Mouse (Mus musculus) midbrain, postnatal 0 days (tissue): ENCODE data around the gene Zfp692. TPM values are rescaled to one million over a fixed set of nuclear protein-coding genes. Genes with fewer than 3 reads are reported as not detected.

Experiments used
- ATAC-seq: fragments of 200-750 bp; cut with Nextera tagmentation; 2 replicates; pipeline ENCODE4 v1.8.0; 2017; ENCODE audit warnings: moderate number of reproducible peaks, mild to moderate bottlenecking, moderate TSS enrichment, moderate library complexity; ENCODE audit not compliant: low FRiP score
- DNase-seq: peaks from one replicate; pipeline ENCODE4 v3.0.0-alpha.2; 2015; ENCODE audit warnings: low spot score
- H3K27ac ChIP-seq: fragments of 300-500 bp; sonication (generic); 2 replicates; pipeline ENCODE4 v1.5.1; 2014; ENCODE audit warnings: low read depth, mild to moderate bottlenecking, low read length, mixed read lengths
- H3K27me3 ChIP-seq: fragments of 300-500 bp; sonication (generic); 2 replicates; pipeline ENCODE4 v1.6.1; 2014; ENCODE audit warnings: low read length, control low read depth, mixed read lengths; ENCODE audit not compliant: insufficient read depth
- H3K36me3 ChIP-seq: fragments of 300-500 bp; sonication (generic); 2 replicates; pipeline ENCODE4 v1.6.1; 2014; ENCODE audit warnings: low read length, control low read depth, mixed read lengths; ENCODE audit not compliant: insufficient read depth
- H3K4me1 ChIP-seq: fragments of 300-500 bp; sonication (generic); 2 replicates; pipeline ENCODE4 v1.6.1; 2014; ENCODE audit warnings: mild to moderate bottlenecking, control low read depth, antibody characterized with exemption, low read length, mixed read lengths; ENCODE audit not compliant: insufficient read depth
- H3K4me2 ChIP-seq: fragments of 300-500 bp; sonication (generic); 2 replicates; pipeline ENCODE4 v1.6.1; 2014; ENCODE audit warnings: low read depth, mild to moderate bottlenecking, low read length, mixed read lengths; ENCODE audit not compliant: poor library complexity, severe bottlenecking
- H3K4me3 ChIP-seq: fragments of 300-500 bp; sonication (generic); 2 replicates; pipeline ENCODE4 v1.5.1; 2014; ENCODE audit warnings: low read depth, mild to moderate bottlenecking, low read length, moderate library complexity
- H3K9ac ChIP-seq: fragments of 300-500 bp; sonication (generic); replicated peaks from 2 replicates; pipeline ENCODE4 v1.6.1; 2014; ENCODE audit warnings: mild to moderate bottlenecking, low read length, moderate library complexity, mixed read lengths; ENCODE audit not compliant: poor library complexity, severe bottlenecking
- H3K9me3 ChIP-seq: fragments of 300-500 bp; sonication (generic); 2 replicates; pipeline ENCODE4 v1.6.1; 2016; ENCODE audit warnings: low read length, control low read depth
- CTCF ChIP-seq: IDR thresholded peaks from 2 replicates; pipeline ENCODE4 v1.5.1; 2016; ENCODE audit warnings: antibody characterized with exemption, mild to moderate bottlenecking
- whole genome bisulfite sequencing: fragments of 180-500 bp; shearing (Covaris S2); extraction: QIAGEN DNeasy Blood & Tissue Kit; methylation state at CpG from one replicate; pipeline ENCODE4 v1.1.7; 2014; 5-methylcytosine and 5-hydroxymethylcytosine counted together
- polyA plus RNA-seq: library from polyadenylated mRNA; unstranded; fragments of >200 nt; fragmentation: Nextera tagmentation; extraction: Ambion mirVana; gene quantifications from 2 replicates; pipeline ENCODE4 v1.2.1, GENCODE M21; 2015
- total RNA-seq: library from RNA; depleted of rRNA; stranded (reverse); fragments of >200 nt; gene quantifications from 2 replicates; pipeline ENCODE4 v1.2.3, GENCODE M21; 2014

Zfp692 gene
- total and polyA plus RNA-seq, 2 experiments from 2014 or later = 22.6 to 26.0 TPM

DNA sequence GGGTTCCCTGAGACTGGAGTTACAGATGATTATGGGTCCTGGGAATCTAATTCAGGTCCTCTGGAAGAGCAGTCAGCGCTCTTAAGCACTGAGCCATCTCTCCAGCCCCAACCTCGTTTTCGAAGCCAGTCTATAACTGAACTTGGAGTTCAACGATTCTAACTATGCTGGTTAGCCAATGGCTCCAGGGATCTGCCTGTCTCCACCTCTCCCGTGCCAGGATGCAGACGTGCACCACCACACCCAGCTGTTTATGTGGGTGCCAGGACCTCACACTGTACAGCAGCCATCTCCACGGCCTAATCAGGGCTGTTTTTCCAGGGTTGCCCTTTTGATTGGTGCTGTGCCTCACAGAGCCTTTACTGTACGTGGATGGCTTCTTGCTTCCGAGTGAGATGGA is 42.3 kb upstream of the Zfp692 start:
- Histone ChIP-seq H3K9me3 (no peaks in the 10 kb centered on the region), H3K27ac (no peak overlapping the region), H3K4me3 (no peak overlapping the region), H3K9ac (no peak overlapping the region), H3K27me3 (no peaks in the 10 kb centered on the region), H3K4me2 (no peak overlapping the region), H3K4me1 (no peaks in the 10 kb centered on the region), H3K36me3 (no peaks in the 10 kb centered on the region)
- no peak for DNase-seq
- ATAC-seq = no peak
- TF ChIP-seq CTCF = no peak
- WGBS = 88% methylated on average over 9 of the region's 9 CpGs

DNA sequence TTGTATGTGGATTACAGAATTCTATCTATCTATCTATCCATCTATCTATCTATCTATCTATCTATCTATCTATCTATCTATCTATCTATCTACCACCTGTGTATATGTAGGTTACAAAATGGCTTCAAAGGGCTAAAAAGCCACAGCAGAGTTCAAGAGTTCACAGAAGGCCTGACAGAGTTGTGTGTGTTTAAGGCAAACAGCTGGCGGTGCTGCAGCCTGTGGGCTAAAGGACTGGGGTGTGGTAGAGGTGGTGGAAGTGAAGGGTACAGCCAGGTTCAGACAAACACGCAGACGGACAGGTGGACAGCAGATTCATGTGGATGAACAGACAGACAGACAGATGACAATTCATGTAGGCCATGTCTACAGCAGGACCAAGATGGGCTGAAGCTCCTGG is 38.6 kb upstream of the Zfp692 start:
- H3K9ac ChIP-seq = no peak overlapping the region
- no peaks in the 10 kb centered on the region for H3K9me3 ChIP-seq
- no peak overlapping the region for H3K4me2 ChIP-seq
- H3K27me3 ChIP-seq = no peaks in the 10 kb centered on the region
- 98% methylated on average over 3 of the region's 3 CpGs for WGBS
- no peak for DNase-seq
- H3K36me3 ChIP-seq = no peaks in the 10 kb centered on the region
- H3K27ac ChIP-seq = no peak overlapping the region
- no peaks in the 10 kb centered on the region for H3K4me1 ChIP-seq
- ATAC-seq = no peak
- no peak overlapping the region for H3K4me3 ChIP-seq
- no peak for TF ChIP-seq CTCF

DNA sequence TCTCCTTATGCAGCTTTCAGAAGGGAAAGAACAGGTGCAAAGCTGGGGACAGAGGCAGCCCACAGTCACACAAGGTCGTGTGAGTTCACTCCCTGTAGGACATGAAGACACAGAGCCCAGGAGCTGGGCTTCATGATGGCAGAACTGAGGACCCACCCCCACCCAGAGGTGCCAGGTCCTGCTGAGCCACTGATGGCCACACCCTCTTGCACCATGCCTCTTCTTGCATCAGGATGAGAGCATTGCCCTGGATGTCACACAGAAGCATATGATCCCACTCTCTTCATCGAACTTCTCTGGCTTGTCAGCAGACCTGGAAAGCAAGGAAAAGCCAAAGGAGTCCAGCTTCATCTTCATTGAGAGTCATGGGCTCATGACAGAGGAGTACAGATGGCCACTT is 32.3 kb upstream of the Zfp692 start, which contains the start of gene 4930438A08Rik:
4930438A08Rik (plus strand) TSS at position 228 of the 400 bp plus-strand sequence.
- no peak for DNase-seq
- Histone ChIP-seq H3K9ac (no peak within 1 kb of the TSS), H3K27ac (no peak within 1 kb of the TSS), H3K36me3 (no peaks in the 10 kb centered on the region), H3K4me3 (no peak within 1 kb of the TSS), H3K4me1 (no peaks in the 10 kb centered on the region), H3K4me2 (no peak within 1 kb of the TSS), H3K27me3 (no peaks in the 10 kb centered on the region), H3K9me3 (no peaks in the 10 kb centered on the region)
- WGBS = 62% methylated on average over 2 of the region's 2 CpGs
- ATAC-seq = no peak
- TF ChIP-seq CTCF = no peak

GRCm38 (mm10) chr11:58275756-58276155 is 31.1 kb upstream of the Zfp692 start:
- H3K4me2 ChIP-seq = no peak overlapping the region
- 79% methylated on average over 4 of the region's 4 CpGs for WGBS
- no peaks in the 10 kb centered on the region for H3K27me3 ChIP-seq
- DNase-seq = no peak
- H3K4me3 ChIP-seq = no peak overlapping the region
- TF ChIP-seq CTCF = no peak
- no peak overlapping the region for H3K27ac ChIP-seq
- H3K9me3 ChIP-seq = no peaks in the 10 kb centered on the region
- no peaks in the 10 kb centered on the region for H3K4me1 ChIP-seq
- no peak for ATAC-seq
- H3K9ac ChIP-seq = no peak overlapping the region
- H3K36me3 ChIP-seq = no peaks in the 10 kb centered on the region

DNA sequence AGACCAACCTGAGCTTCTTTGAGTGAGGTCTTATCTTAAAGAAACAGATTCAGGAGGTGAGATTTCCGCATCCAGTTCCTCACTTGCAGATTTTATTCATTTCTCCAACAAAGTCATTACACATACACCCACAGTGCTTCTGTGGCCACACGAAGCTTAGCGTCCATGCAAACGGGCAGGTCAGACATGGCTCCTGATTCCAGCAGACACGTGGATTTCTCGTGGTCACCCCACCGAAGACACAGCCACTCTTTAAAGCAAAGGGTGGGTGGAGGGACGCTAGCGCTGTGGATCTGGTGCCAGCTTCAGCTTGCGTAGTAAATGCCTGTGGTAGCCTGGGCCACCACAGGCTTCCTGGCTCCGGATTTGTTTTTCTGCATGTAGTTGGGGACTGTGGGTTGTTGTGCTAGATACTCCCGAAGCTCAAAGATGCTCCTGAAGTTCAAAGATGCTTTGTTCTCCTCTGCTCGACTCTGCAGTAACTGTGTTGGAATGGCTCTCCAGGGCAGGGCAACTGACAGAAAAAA is 24.8 kb upstream of the Zfp692 start:
- ATAC-seq (no peak), DNase-seq (no peak)
- WGBS = 89% methylated on average over 13 of the region's 13 CpGs
- Histone ChIP-seq H3K36me3 (no peaks in the 10 kb centered on the region), H3K4me2 (no peak overlapping the region), H3K9ac (no peak overlapping the region), H3K9me3 (no peaks in the 10 kb centered on the region), H3K27me3 (no peaks in the 10 kb centered on the region), H3K4me1 (no peaks in the 10 kb centered on the region), H3K4me3 (no peak overlapping the region), H3K27ac (no peak overlapping the region)
- no peak for TF ChIP-seq CTCF

DNA sequence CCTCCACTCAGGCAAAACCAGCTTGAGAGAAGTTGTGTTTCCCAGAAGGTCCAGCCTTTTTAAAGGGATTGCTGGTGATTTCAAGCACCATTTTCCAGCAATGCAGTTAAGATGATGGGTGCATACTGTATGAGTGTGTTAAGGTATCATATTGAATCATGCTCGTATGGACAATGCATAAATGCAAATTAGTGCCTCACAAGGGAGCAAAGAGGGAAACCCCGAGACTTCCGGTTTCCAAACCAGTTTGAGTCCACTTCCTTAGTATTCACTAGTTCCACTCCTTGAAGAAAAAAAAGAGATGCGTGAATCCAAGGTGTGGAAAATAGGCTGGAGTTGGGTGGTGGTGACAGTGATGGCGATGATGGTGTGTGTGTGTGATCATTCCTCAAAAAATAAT is 24.4 kb upstream of the Zfp692 start:
- H3K27ac ChIP-seq = no peak overlapping the region
- WGBS = 81% methylated on average over 5 of the region's 5 CpGs
- no peaks in the 10 kb centered on the region for H3K27me3 ChIP-seq
- no peak for ATAC-seq
- H3K9ac ChIP-seq = no peak overlapping the region
- no peak for TF ChIP-seq CTCF
- no peaks in the 10 kb centered on the region for H3K9me3 ChIP-seq
- no peaks in the 10 kb centered on the region for H3K4me1 ChIP-seq
- no peak for DNase-seq
- H3K4me2 ChIP-seq = no peak overlapping the region
- H3K36me3 ChIP-seq = no peaks in the 10 kb centered on the region
- no peak overlapping the region for H3K4me3 ChIP-seq
